Mouse (Mus musculus) neural tube, embryonic 12.5 days (tissue): ENCODE measurements around the gene Snrnp25. TPM values are rescaled to one million over a fixed set of nuclear protein-coding genes. Genes with fewer than 3 reads are reported as not detected.

ENCODE experiments used
- ATAC-seq: fragments of 200-750 bp; cut with Nextera tagmentation; 2 replicates; pipeline ENCODE4 v1.8.0; 2017; ENCODE audit warnings: low read depth, mild to moderate bottlenecking, moderate TSS enrichment, moderate library complexity; ENCODE audit not compliant: low FRiP score
- H3K27ac ChIP-seq: fragments of 300-500 bp; sonication (generic); 2 replicates; pipeline ENCODE4 v1.5.1; 2016
- H3K27me3 ChIP-seq: fragments of 300-500 bp; sonication (generic); replicated peaks from 2 replicates; pipeline ENCODE4 v1.6.1; 2016; ENCODE audit warnings: mild to moderate bottlenecking
- H3K36me3 ChIP-seq: fragments of 300-500 bp; sonication (generic); 2 replicates; pipeline ENCODE4 v1.6.1; 2016; ENCODE audit warnings: mild to moderate bottlenecking
- H3K4me1 ChIP-seq: fragments of 300-500 bp; sonication (generic); 2 replicates; pipeline ENCODE4 v1.6.1; 2016
- H3K4me2 ChIP-seq: fragments of 300-500 bp; sonication (generic); replicated peaks from 2 replicates; pipeline ENCODE4 v1.6.1; 2016; ENCODE audit warnings: mild to moderate bottlenecking
- H3K4me3 ChIP-seq: fragments of 300-500 bp; sonication (generic); 2 replicates; pipeline ENCODE4 v1.5.1; 2016
- H3K9ac ChIP-seq: fragments of 300-500 bp; sonication (generic); 2 replicates; pipeline ENCODE4 v1.6.1; 2016; ENCODE audit warnings: mild to moderate bottlenecking
- H3K9me3 ChIP-seq: fragments of 300-500 bp; sonication (generic); 2 replicates; pipeline ENCODE4 v1.6.1; 2016; ENCODE audit warnings: mild to moderate bottlenecking
- WGBS: fragments of 180-500 bp; shearing (Covaris S2); methylation state at CpG from one replicate; pipeline ENCODE4 v1.1.7; 2016; 5-methylcytosine and 5-hydroxymethylcytosine counted together
- polyA plus RNA-seq: library from polyadenylated mRNA; unstranded; fragments of >200 nt; fragmentation: Nextera tagmentation; extraction: Ambion mirVana; gene quantifications from 2 replicates; pipeline ENCODE4 v1.2.1, GENCODE M21; 2016

Gene Snrnp25
- polyA plus RNA-seq, 1 experiment from 2014 or later, result 52.8 TPM

- Histone ChIP-seq H3K36me3 (peaks cover 62% of the 10 kb centered on the region), H3K9ac (no peak overlapping the region), H3K4me2 (no peak overlapping the region), H3K4me1 (no peaks in the 10 kb centered on the region), H3K4me3 (no peak overlapping the region), H3K27me3 (no peaks in the 10 kb centered on the region), H3K27ac (no peak overlapping the region), H3K9me3 (no peaks in the 10 kb centered on the region)
- ATAC-seq, result no peak
- WGBS, result 88% methylated on average over 3 of the region's 3 CpGs
Measured at GRCm38 (mm10) chr11:32242209-32242608, 37.0 kb downstream of the Snrnp25 start.

DNA sequence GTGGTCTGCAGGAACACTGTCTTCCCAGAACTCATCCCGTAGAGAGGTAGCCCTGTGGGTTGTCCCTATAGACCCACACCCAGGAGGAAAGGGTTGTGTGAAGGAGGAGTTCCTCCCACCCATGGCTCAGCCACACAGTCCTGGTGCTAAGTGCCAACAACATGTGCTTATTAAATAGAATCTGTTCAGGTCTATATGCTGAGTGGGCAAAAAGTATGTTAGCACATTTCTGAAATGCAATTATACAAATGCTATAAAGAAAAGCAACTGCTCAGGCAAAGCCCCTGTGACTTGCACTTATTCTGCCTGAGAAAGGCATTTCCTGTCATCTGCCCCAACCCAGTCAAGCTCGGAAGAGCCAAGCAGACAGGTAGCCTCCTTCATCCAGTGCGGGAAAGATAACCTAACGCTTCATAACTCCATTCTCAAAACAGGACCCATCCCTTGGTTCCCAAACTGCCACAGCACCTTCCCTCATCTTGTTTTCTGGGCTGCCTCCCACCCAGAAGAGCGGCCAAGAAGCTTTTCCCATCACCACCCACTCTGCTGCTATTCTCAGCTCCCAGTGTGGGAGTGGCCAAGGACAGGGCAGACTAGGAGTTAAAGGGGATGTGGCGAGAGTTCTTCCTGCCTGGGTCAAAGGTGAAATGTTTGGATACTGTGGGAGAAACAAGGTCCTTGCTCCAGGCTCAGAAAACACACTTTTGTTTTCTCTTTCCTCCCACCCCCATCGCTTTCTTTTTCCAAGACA, 38.2 kb downstream of the Snrnp25 start:
- Histone ChIP-seq H3K4me2 (no peak overlapping the region), H3K36me3 (peaks cover 70% of the 10 kb centered on the region), H3K9me3 (no peaks in the 10 kb centered on the region), H3K27ac (no peak overlapping the region), H3K4me1 (no peaks in the 10 kb centered on the region), H3K9ac (no peak overlapping the region), H3K4me3 (no peak overlapping the region), H3K27me3 (no peaks in the 10 kb centered on the region)
- ATAC-seq, result no peak
- WGBS, result 80% methylated on average over 7 of the region's 7 CpGs

GRCm38 (mm10) chr11:32244064-32244463, 38.8 kb downstream of the Snrnp25 start:
- no peaks in the 10 kb centered on the region for H3K4me1 ChIP-seq
- no peak overlapping the region for H3K27ac ChIP-seq
- H3K27me3 ChIP-seq, result no peaks in the 10 kb centered on the region
- 84% methylated on average over 3 of the region's 3 CpGs for WGBS
- no peak overlapping the region for H3K4me3 ChIP-seq
- H3K4me2 ChIP-seq, result no peak overlapping the region
- H3K36me3 ChIP-seq, result peaks cover 67% of the 10 kb centered on the region
- no peaks in the 10 kb centered on the region for H3K9me3 ChIP-seq
- no peak overlapping the region for H3K9ac ChIP-seq
- no peak for ATAC-seq

- Histone ChIP-seq H3K27me3 (no peaks in the 10 kb centered on the region), H3K9me3 (no peaks in the 10 kb centered on the region), H3K4me1 (no peaks in the 10 kb centered on the region), H3K27ac (no peak overlapping the region), H3K36me3 (peaks cover 69% of the 10 kb centered on the region), H3K4me3 (no peak overlapping the region), H3K9ac (no peak overlapping the region), H3K4me2 (no peak overlapping the region)
- WGBS, result 89% methylated on average over 1 of the region's 1 CpGs
- ATAC-seq, result no peak
Measured at GRCm38 (mm10) chr11:32244617-32245016, 39.4 kb downstream of the Snrnp25 start.

GRCm38 (mm10) chr11:32245614-32246013, 40.4 kb downstream of the Snrnp25 start:
- Histone ChIP-seq H3K4me3 (no peak overlapping the region), H3K27ac (no peak overlapping the region), H3K4me1 (no peaks in the 10 kb centered on the region), H3K4me2 (no peak overlapping the region), H3K9ac (no peak overlapping the region), H3K36me3 (peaks cover 70% of the 10 kb centered on the region), H3K27me3 (no peaks in the 10 kb centered on the region), H3K9me3 (no peaks in the 10 kb centered on the region)
- ATAC-seq, result no peak
- 94% methylated on average over 6 of the region's 6 CpGs for WGBS

DNA sequence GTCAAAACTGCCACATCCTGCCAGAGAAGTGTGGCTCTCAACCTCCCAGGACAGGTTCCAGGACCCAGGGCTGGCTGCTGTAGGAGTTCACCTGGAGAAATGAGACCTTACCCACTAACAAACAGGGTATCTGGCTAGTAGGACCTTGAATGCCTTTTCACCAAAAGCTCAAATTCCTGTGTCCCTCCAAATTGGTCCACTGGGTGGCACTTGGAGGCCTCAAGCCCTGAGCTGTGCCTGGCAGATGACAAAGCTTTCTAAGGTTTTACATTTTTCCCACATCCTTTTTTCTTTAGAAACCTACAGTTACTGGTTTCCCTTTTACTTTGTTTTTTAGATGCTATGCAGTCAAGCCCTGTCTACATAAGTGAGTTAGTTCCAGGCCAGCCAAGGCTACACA, 41.9 kb downstream of the Snrnp25 start:
- Histone ChIP-seq H3K9me3 (no peaks in the 10 kb centered on the region), H3K36me3 (peaks cover 59% of the 10 kb centered on the region)
- ATAC-seq, result no peak

DNA sequence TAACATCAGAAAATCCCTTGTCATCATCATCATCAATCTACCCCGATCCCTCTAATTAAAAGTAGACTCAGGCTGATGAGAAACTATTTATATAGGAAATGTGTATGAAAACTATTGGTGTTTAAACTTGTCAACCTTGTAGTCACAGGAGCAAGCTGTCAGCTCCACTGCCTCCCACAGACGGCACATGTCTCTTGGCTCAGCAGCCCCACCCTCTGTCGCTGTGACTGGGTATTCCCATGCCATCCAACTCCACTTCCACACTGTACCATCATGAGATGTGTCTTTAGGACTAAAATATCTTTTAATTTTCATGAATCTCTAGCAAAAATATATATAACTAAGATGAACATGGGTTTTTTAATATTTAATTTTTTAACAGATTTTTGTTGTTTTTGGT, 43.1 kb downstream of the Snrnp25 start:
- ATAC-seq, result no peak
- 92% methylated on average over 3 of the region's 3 CpGs for WGBS
- H3K36me3 ChIP-seq, result peaks cover 69% of the 10 kb centered on the region

More for the DNA sequence above, 41.9 kb downstream of the Snrnp25 start:
- Histone ChIP-seq H3K27ac (no peak overlapping the region), H3K9ac (no peak overlapping the region), H3K4me2 (no peak overlapping the region), H3K27me3 (no peaks in the 10 kb centered on the region), H3K4me3 (no peak overlapping the region), H3K4me1 (no peaks in the 10 kb centered on the region)

GRCm38 (mm10) chr11:32250880-32251763, 45.9 kb downstream of the Snrnp25 start:
- Histone ChIP-seq H3K36me3 (peaks cover 55% of the 10 kb centered on the region), H3K4me2 (no peak overlapping the region), H3K27me3 (no peaks in the 10 kb centered on the region), H3K9ac (no peak overlapping the region), H3K4me3 (no peak overlapping the region), H3K4me1 (no peaks in the 10 kb centered on the region), H3K9me3 (no peaks in the 10 kb centered on the region), H3K27ac (no peak overlapping the region)
- 89% methylated on average over 8 of the region's 8 CpGs for WGBS
- ATAC-seq, result no peak

More for the DNA sequence above, 43.1 kb downstream of the Snrnp25 start:
- H3K4me2 ChIP-seq, result no peak overlapping the region
- no peak overlapping the region for H3K27ac ChIP-seq
- no peaks in the 10 kb centered on the region for H3K27me3 ChIP-seq
- H3K9me3 ChIP-seq, result no peaks in the 10 kb centered on the region
- H3K4me1 ChIP-seq, result no peaks in the 10 kb centered on the region
- H3K4me3 ChIP-seq, result no peak overlapping the region
- H3K9ac ChIP-seq, result no peak overlapping the region

- H3K4me1 ChIP-seq, result no peaks in the 10 kb centered on the region
- H3K9me3 ChIP-seq, result no peaks in the 10 kb centered on the region
- H3K4me2 ChIP-seq, result no peak overlapping the region
- 100% methylated on average over 1 of the region's 1 CpGs for WGBS
- no peak overlapping the region for H3K27ac ChIP-seq
- peaks cover 39% of the 10 kb centered on the region for H3K36me3 ChIP-seq
- no peak for ATAC-seq
- H3K9ac ChIP-seq, result no peak overlapping the region
- no peaks in the 10 kb centered on the region for H3K27me3 ChIP-seq
- H3K4me3 ChIP-seq, result no peak overlapping the region
Measured at GRCm38 (mm10) chr11:32253121-32253520, 47.9 kb downstream of the Snrnp25 start.

GRCm38 (mm10) chr11:32256146-32256545, 50.9 kb downstream of the Snrnp25 start:
- Histone ChIP-seq H3K4me1 (no peaks in the 10 kb centered on the region), H3K27ac (no peak overlapping the region), H3K9ac (no peak overlapping the region), H3K36me3 (peaks cover 25% of the 10 kb centered on the region), H3K4me3 (no peak overlapping the region), H3K4me2 (no peak overlapping the region), H3K9me3 (no peaks in the 10 kb centered on the region), H3K27me3 (no peaks in the 10 kb centered on the region)
- 97% methylated on average over 1 of the region's 1 CpGs for WGBS
- no peak for ATAC-seq

- Histone ChIP-seq H3K4me3 (no peak overlapping the region), H3K36me3 (peaks cover 25% of the 10 kb centered on the region), H3K9ac (no peak overlapping the region), H3K27me3 (no peaks in the 10 kb centered on the region), H3K4me1 (no peaks in the 10 kb centered on the region), H3K4me2 (no peak overlapping the region), H3K27ac (no peak overlapping the region), H3K9me3 (no peaks in the 10 kb centered on the region)
- no peak for ATAC-seq
- WGBS, result 89% methylated on average over 3 of the region's 3 CpGs
Measured at GRCm38 (mm10) chr11:32256566-32256965, 51.4 kb downstream of the Snrnp25 start.
